Mouse (Mus musculus) heart, adult 2 months (tissue): ENCODE data around the gene Sart1. TPM values are rescaled to one million over a fixed set of nuclear protein-coding genes. Genes with fewer than 3 reads are reported as not detected.

Experiments used
- DNase-seq, 2 experiments: peaks; one replicate each; pipeline ENCODE4 v3.0.0; 2021
- H3K27ac ChIP-seq: fragments of 200-600 bp; 2 replicates; pipeline ENCODE4 v1.8.1; 2022
- H3K27me3 ChIP-seq: fragments of 200-500 bp; 2 replicates; pipeline ENCODE4 v1.6.1; 2012; ENCODE audit warnings: mild to moderate bottlenecking, low read length, inconsistent platforms, mixed read lengths; ENCODE audit not compliant: control insufficient read depth, insufficient read depth
- H3K36me3 ChIP-seq: fragments of 200-500 bp; 2 replicates; pipeline ENCODE4 v1.6.1; 2012; ENCODE audit warnings: low read length, inconsistent platforms; ENCODE audit not compliant: control insufficient read depth, insufficient read depth
- H3K4me1 ChIP-seq: fragments of 200-500 bp; 2 replicates; pipeline ENCODE4 v1.6.1; 2011; ENCODE audit warnings: low read length; ENCODE audit not compliant: control insufficient read depth, insufficient read depth
- H3K4me3 ChIP-seq: fragments of 200-600 bp; 2 replicates; pipeline ENCODE4 v1.8.1; 2022
- H3K79me2 ChIP-seq: fragments of 200-500 bp; replicated peaks from 2 replicates; pipeline ENCODE4 v1.6.1; 2012; ENCODE audit warnings: mild to moderate bottlenecking, inconsistent platforms, low read length, moderate library complexity, mixed read lengths; ENCODE audit not compliant: control insufficient read depth, insufficient read depth
- H3K9ac ChIP-seq: fragments of 200-500 bp; 2 replicates; pipeline ENCODE4 v1.6.1; 2012; ENCODE audit warnings: low read depth, mild to moderate bottlenecking, control low read depth, inconsistent platforms, low read length, mixed read lengths
- CTCF ChIP-seq: fragments of 200-600 bp; IDR thresholded peaks from 2 replicates; pipeline ENCODE4 v1.8.1; 2022; ENCODE audit warnings: antibody characterized with exemption, mild to moderate bottlenecking, moderate library complexity
- EP300 ChIP-seq: fragments of 200-500 bp; IDR thresholded peaks from 2 replicates; pipeline ENCODE4 v1.6.1; 2011; ENCODE audit warnings: low read depth, low read length, control low read depth; ENCODE audit not compliant: insufficient read depth
- POLR2A ChIP-seq: fragments of 200-500 bp; IDR thresholded peaks from 2 replicates; pipeline ENCODE4 v1.6.1; 2011; ENCODE audit warnings: mild to moderate bottlenecking, low read depth, low read length, control low read depth; ENCODE audit not compliant: insufficient read depth
- WGBS: fragments of 180-500 bp; shearing (Covaris S2); methylation state at CpG from one replicate; pipeline ENCODE4 v1.1.7; 2018; 5-methylcytosine and 5-hydroxymethylcytosine counted together
- intact Hi-C: fragments of 180-260 bp; cut with DNase I; formaldehyde crosslinking; loops from one replicate; pipeline ENCODE4 v1.15.1; 2025
- polyA plus RNA-seq: library from polyadenylated mRNA; depleted of rRNA; stranded (reverse); fragments of >200 nt; gene quantifications from 2 replicates; pipeline ENCODE4 v1.2.3, GENCODE M21; 2012
- total RNA-seq, 2 experiments: library from RNA; stranded (reverse); gene quantifications; 2 replicates each; pipeline ENCODE4 v1.2.3; 2021

Gene Sart1
- total and polyA plus RNA-seq, 3 experiments, result 10.6 to 51.8 (median 47.3) TPM

DNA sequence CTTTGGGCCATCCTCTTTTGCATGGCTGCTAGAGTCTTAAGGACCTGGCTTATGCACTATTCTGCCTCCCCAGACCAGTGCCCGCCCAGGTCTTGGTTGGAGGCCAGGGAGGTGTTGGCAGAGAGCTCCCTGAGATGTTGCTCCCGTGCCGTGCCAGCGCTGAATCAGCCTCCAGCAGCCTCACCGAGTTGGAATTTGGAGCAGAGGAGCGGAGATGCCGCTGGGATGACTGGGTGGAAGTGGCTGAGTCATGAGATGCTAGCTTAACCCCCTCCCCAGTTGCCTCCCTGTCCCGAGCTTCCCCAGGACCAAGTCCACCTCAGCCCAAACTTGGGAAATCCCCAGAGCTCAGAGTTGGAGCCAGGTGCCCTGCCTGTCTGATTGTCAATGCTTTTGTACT is 41.3 kb upstream of the Sart1 start:
- TF ChIP-seq POLR2A, result no peak
- no peak for TF ChIP-seq EP300
- no peak for TF ChIP-seq CTCF
- H3K36me3 ChIP-seq, result peaks cover 2% of the 10 kb centered on the region
- WGBS, result 36% methylated on average over 8 of the region's 8 CpGs
- intact Hi-C loops, result loop anchor here (2.0 kb wide), 2 partner anchors 63 to 91 kb away; partner anchors contain the start of genes Banf1 and Eif1ad
- no peaks in the 10 kb centered on the region for H3K27me3 ChIP-seq
- peaks cover 6% of the 10 kb centered on the region; the same call in 1 of the 2 replicates for H3K79me2 ChIP-seq
- no peak overlapping the region for H3K9ac ChIP-seq
- H3K4me3 ChIP-seq, result no peak overlapping the region
- peak; percentile 56 to 73 for DNase-seq
- peaks cover 16% of the 10 kb centered on the region for H3K4me1 ChIP-seq
- H3K27ac ChIP-seq, result no peak overlapping the region

DNA sequence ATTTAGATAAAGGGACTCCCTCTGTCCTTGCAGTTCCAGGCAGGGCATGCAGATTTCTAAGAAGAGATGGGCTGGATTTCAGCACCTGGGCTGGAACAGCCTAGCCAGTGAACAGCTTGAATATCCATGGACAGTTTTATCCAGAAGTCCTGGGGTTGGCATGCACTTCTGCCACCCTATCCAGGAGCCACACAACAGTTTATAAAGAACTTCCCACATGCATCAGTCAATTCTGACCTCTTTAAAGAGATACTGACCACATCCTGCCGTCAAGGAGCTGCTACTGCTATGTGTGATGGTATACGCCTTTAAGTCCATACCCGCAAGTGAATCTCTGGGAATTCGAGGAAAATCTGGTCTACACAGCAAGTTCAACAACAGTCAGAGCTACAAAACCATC is 40.7 kb upstream of the Sart1 start:
- intact Hi-C loops, result loop anchor here (2.0 kb wide), 2 partner anchors 62 to 90 kb away; partner anchors contain the start of genes Banf1 and Eif1ad
- DNase-seq, result no peak
- WGBS, result 70% methylated on average over 4 of the region's 4 CpGs
- Histone ChIP-seq H3K27me3 (no peaks in the 10 kb centered on the region), H3K4me1 (peaks cover 16% of the 10 kb centered on the region), H3K27ac (no peak overlapping the region), H3K36me3 (peaks cover 2% of the 10 kb centered on the region), H3K9ac (no peak overlapping the region), H3K79me2 (peaks cover 6% of the 10 kb centered on the region; the same call in 1 of the 2 replicates), H3K4me3 (no peak overlapping the region)
- TF ChIP-seq EP300, result no peak
- no peak for TF ChIP-seq CTCF
- TF ChIP-seq POLR2A, result no peak

DNA sequence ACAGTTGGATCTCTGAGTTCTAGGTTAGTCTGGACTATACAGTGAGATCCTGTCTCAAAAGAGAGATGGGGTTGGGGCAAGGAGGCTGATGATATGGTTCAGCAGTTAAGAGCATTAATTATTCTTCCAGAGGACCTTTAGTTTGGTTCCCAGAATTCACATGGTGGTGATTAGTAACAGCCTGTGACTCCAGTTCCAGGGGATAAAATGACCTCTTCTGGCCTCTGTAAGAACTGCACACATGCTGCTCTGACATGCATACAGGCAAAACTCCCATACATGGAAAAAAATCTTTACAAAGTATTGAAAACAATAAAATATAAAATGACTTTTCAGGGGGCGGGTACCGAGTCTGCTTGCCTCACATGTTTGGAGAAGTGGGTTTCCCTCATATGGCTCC is 39.6 kb upstream of the Sart1 start:
- Histone ChIP-seq H3K79me2 (peaks cover 6% of the 10 kb centered on the region; the same call in 1 of the 2 replicates), H3K4me1 (peaks cover 15% of the 10 kb centered on the region), H3K27ac (no peak overlapping the region; the same call in 1 of the 2 replicates), H3K36me3 (peaks cover 2% of the 10 kb centered on the region), H3K9ac (no peak overlapping the region), H3K4me3 (no peak overlapping the region), H3K27me3 (no peaks in the 10 kb centered on the region)
- TF ChIP-seq CTCF (peak; percentile 76), EP300 (no peak), POLR2A (no peak)
- 86% methylated on average over 2 of the region's 2 CpGs for WGBS
- DNase-seq, result peak in 1 of 2 experiments; percentile 36
- intact Hi-C loops, result loop anchor here (2.0 kb wide), 2 partner anchors 61 to 89 kb away; partner anchors contain the start of genes Banf1 and Eif1ad

DNA sequence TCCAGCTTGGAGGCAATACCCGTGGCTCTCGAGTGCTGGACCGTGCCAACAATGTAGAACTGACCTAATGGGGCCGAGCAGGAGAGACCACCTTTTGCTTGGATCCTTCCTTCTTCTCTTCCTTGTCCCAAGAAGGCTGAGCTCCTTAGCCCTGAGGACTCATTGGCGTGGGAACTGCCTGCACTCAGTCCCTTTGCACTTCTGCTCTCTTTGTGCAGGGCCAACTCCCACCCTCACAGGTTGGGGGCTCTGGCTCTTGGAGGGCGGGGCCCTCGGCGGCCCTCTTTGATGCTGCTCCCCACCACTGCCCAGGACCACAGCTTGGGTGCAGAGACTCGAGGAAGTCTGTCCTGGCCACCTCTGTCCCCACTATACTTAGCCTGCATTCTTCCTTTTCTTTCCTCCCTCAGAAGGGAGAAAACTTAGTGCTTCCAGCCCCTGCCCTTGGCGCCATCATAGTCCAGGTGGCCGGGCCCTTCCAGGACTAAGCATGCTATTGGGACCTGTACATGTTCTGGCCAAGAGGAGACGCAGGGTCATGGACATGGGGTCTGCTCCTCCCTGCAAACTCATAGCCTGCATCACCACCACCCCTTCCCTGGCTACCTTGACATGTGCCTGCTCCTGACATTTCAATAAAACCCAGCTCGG is 38.3 kb upstream of the Sart1 start:
- H3K27me3 ChIP-seq, result no peaks in the 10 kb centered on the region
- peaks cover 15% of the 10 kb centered on the region for H3K4me1 ChIP-seq
- no peak for TF ChIP-seq EP300
- 0 out of 2 replicates have a peak, but pooled peaks have one; percentile 5 for TF ChIP-seq POLR2A
- no peak for TF ChIP-seq CTCF
- 84% methylated on average over 13 of the region's 13 CpGs for WGBS
- H3K36me3 ChIP-seq, result peaks cover 2% of the 10 kb centered on the region
- H3K79me2 ChIP-seq, result peaks cover 6% of the 10 kb centered on the region; the same call in 1 of the 2 replicates
- intact Hi-C loops, result no loop called here
- DNase-seq, result no peak
- H3K27ac ChIP-seq, result no peak overlapping the region
- no peak overlapping the region for H3K9ac ChIP-seq
- H3K4me3 ChIP-seq, result no peak overlapping the region

DNA sequence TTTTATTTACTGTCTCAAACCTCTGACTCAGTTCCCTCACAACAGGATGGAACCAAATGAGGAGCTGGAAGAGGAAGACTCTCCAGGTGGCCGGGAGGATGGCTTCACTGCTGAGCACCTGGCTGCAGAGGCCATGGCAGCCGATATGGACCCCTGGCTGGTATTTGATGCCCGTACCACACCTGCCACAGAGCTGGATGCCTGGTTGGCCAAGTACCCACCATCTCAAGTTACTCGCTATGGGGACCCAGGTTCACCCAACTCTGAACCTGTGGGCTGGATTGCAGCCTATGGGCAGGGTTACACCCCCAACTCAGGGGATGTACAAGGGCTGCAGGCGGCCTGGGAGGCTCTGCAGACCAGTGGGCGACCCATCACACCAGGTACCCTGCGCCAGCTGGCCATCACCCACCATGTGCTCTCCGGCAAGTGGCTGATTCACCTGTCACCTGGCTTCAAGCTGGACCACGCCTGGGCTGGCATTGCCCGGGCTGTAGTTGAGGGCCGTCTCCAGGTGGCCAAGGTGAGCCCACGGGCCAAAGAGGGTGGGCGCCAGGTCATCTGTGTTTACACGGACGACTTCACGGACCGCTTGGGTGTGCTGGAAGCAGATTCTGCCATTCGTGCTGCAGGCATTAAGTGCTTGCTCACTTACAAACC is 37.5 kb upstream of the Sart1 start:
- TF ChIP-seq EP300, result no peak
- TF ChIP-seq POLR2A, result no peak
- no peak for TF ChIP-seq CTCF
- no peaks in the 10 kb centered on the region for H3K27me3 ChIP-seq
- H3K36me3 ChIP-seq, result peaks cover 2% of the 10 kb centered on the region
- H3K79me2 ChIP-seq, result peaks cover 6% of the 10 kb centered on the region; the same call in 1 of the 2 replicates
- peak in 1 of 2 experiments; percentile 26 for DNase-seq
- peak overlapping the region; percentile 96 for H3K9ac ChIP-seq
- peaks cover 15% of the 10 kb centered on the region for H3K4me1 ChIP-seq
- intact Hi-C loops, result loop anchor here (1.0 to 2.0 kb wide), 2 partner anchors 37 to 62 kb away; partner anchors contain the start of genes Mus81 and Sart1
- 83% methylated on average over 18 of the region's 18 CpGs for WGBS
- H3K4me3 ChIP-seq, result peak overlapping the region; percentile 95
- H3K27ac ChIP-seq, result peak overlapping the region; percentile 97
